Comparison of ENCODE assay signal across 9 mouse cellular contexts in the genomic region with DNA sequence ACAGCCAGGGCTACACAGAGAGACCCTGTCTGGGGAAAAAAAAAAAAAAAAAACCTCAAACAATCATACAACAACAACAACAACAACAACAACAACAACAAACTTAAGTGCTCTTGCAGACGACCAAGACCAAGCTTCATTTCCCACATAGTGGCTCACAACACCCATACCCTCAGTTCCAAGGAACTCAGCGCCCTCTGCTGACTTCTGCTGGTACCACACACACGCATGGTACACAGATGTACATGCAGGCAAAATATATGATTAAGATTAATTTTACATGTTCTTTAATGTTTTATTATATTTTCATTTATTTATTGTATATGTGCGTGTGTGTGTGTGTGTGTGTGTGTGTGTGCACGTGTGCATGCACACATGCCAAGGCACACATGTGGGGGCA. TPM values are rescaled to one million over a fixed set of nuclear protein-coding genes. Genes with fewer than 3 reads are reported as not detected.
DNase-seq lines count a peak whose midpoint lies in the region; ATAC-seq and TF ChIP-seq lines count a peak whose summit lies in the region.
"Had no signal": no experiment of that assay in that cellular context is flagged by ENCODE, and none has a peak within 500 bp of the region (broad histone marks: within the 10 kb centered on the region; RNA-seq: fewer than 3 reads in every experiment).

No protein-coding gene starts in this region.

- peak; percentile 74 for DNase-seq in hindbrain, postnatal 0 days (ENCODE audit: low spot score)
- DNase-seq in hindbrain, embryonic 14.5 days (ENCODE audit: low spot score) = no peak
- DNase-seq in 3T3-L1 (ENCODE audit: low read depth, low spot score) = peak; percentile 55
- peak; percentile 51 for DNase-seq in embryonic facial prominence, embryonic 11.5 days (ENCODE audit: low spot score)
- DNase-seq in spleen, postnatal 10 days (ENCODE audit: low spot score in 2 of 2) = peak; percentile 38 to 80
- DNase-seq in MN1 (ENCODE audit: low spot score) = no peak
- no peak for DNase-seq in right cerebral cortex, adult 18-20 months

- WGBS in hindbrain, postnatal 0 days = 77% methylated on average over 5 of the region's 5 CpGs
- 79% methylated on average over 5 of the region's 5 CpGs for WGBS in hindbrain, embryonic 14.5 days
- WGBS in embryonic facial prominence, embryonic 11.5 days = 75% methylated on average over 5 of the region's 5 CpGs

- no peak overlapping the region for H3K4me2 ChIP-seq in hindbrain, postnatal 0 days (ENCODE audit: low read depth, low read length)
- H3K4me2 ChIP-seq in hindbrain, embryonic 14.5 days (replicated peaks) = no peak overlapping the region
- H3K4me2 ChIP-seq in embryonic facial prominence, embryonic 11.5 days (ENCODE audit: low read depth, low read length) = no peak overlapping the region
- H3K4me2 ChIP-seq: liver, embryonic 15.5 days had no signal

- H3K9me3 ChIP-seq in hindbrain, postnatal 0 days (ENCODE audit: low read length) = no peaks in the 10 kb centered on the region
- H3K9me3 ChIP-seq in hindbrain, embryonic 14.5 days (ENCODE audit: control insufficient read depth, low read length) = no peaks in the 10 kb centered on the region
- no peaks in the 10 kb centered on the region for H3K9me3 ChIP-seq in embryonic facial prominence, embryonic 11.5 days (replicated peaks; ENCODE audit: control insufficient read depth, low read length)
- H3K9me3 ChIP-seq: liver, embryonic 15.5 days had no signal

- no peaks in the 10 kb centered on the region for H3K79me2 ChIP-seq in C2C12 (ENCODE audit: control insufficient read depth, insufficient read depth)

- peaks cover 13% of the 10 kb centered on the region; the same call in 1 of the 2 replicates for H3K4me1 ChIP-seq in hindbrain, postnatal 0 days (ENCODE audit: insufficient read depth, low read length)
- H3K4me1 ChIP-seq in hindbrain, embryonic 14.5 days (replicated peaks; ENCODE audit: control insufficient read depth, insufficient read depth, low read length) = peaks cover 15% of the 10 kb centered on the region
- no peaks in the 10 kb centered on the region for H3K4me1 ChIP-seq in embryonic facial prominence, embryonic 11.5 days (ENCODE audit: control insufficient read depth, insufficient read depth, low read length)

- peaks cover 6% of the 10 kb centered on the region; the same call in 1 of the 2 replicates for H3K36me3 ChIP-seq in hindbrain, postnatal 0 days (ENCODE audit: insufficient read depth, low read length)
- no peaks in the 10 kb centered on the region; the same call in 1 of the 2 replicates for H3K36me3 ChIP-seq in hindbrain, embryonic 14.5 days (replicated peaks; ENCODE audit: control insufficient read depth, insufficient read depth)
- H3K36me3 ChIP-seq in C2C12 (ENCODE audit: control insufficient read depth, insufficient read depth) = no peaks in the 10 kb centered on the region
- H3K36me3 ChIP-seq in embryonic facial prominence, embryonic 11.5 days (replicated peaks; ENCODE audit: control insufficient read depth, insufficient read depth, low read depth, low read length) = no peaks in the 10 kb centered on the region

- TF ChIP-seq CTCF in hindbrain, postnatal 0 days (IDR thresholded peaks at IDR 0.05; ENCODE audit: low read depth) = peak; percentile 77
- peak; percentile 29 for TF ChIP-seq CTCF in C2C12 (IDR thresholded peaks at IDR 0.05; ENCODE audit: control insufficient read depth, insufficient read depth, insufficient read length)

- no peaks in the 10 kb centered on the region for H3K79me3 ChIP-seq in C2C12 (ENCODE audit: low read depth)

- no peak overlapping the region for H3ac ChIP-seq in C2C12 (ENCODE audit: control insufficient read depth, insufficient read length, low read depth)

- no peak overlapping the region for H3K27ac ChIP-seq in hindbrain, postnatal 0 days
- H3K27ac ChIP-seq in hindbrain, embryonic 14.5 days = no peak overlapping the region
- no peak overlapping the region for H3K27ac ChIP-seq in embryonic facial prominence, embryonic 11.5 days (replicated peaks; ENCODE audit: low read depth, low read length)
- H3K27ac ChIP-seq: liver, embryonic 15.5 days had no signal

- H3K4me3 ChIP-seq in hindbrain, postnatal 0 days (ENCODE audit: low read length) = no peak overlapping the region
- no peak overlapping the region for H3K4me3 ChIP-seq in hindbrain, embryonic 14.5 days (replicated peaks; ENCODE audit: low read length)
- H3K4me3 ChIP-seq in C2C12 (ENCODE audit: insufficient read depth, poor library complexity, severe bottlenecking) = no peak overlapping the region
- H3K4me3 ChIP-seq in embryonic facial prominence, embryonic 11.5 days (ENCODE audit: low read depth, low read length) = no peak overlapping the region
- H3K4me3 ChIP-seq: liver, embryonic 15.5 days had no signal

- H3K27me3 ChIP-seq in hindbrain, postnatal 0 days (ENCODE audit: insufficient read depth, low read length) = no peaks in the 10 kb centered on the region
- no peaks in the 10 kb centered on the region for H3K27me3 ChIP-seq in hindbrain, embryonic 14.5 days (ENCODE audit: control insufficient read depth, insufficient read depth, low read length)
- peaks cover 8% of the 10 kb centered on the region for H3K27me3 ChIP-seq in C2C12 (ENCODE audit: control insufficient read depth, insufficient read depth, insufficient read length)
- H3K27me3 ChIP-seq in embryonic facial prominence, embryonic 11.5 days (ENCODE audit: control insufficient read depth, insufficient read depth, low read length) = no peaks in the 10 kb centered on the region
- H3K27me3 ChIP-seq: liver, embryonic 15.5 days had no signal

- H3K9ac ChIP-seq in hindbrain, postnatal 0 days (replicated peaks; ENCODE audit: low read length) = no peak overlapping the region
- no peak overlapping the region for H3K9ac ChIP-seq in hindbrain, embryonic 14.5 days
- H3K9ac ChIP-seq in embryonic facial prominence, embryonic 11.5 days (replicated peaks; ENCODE audit: low read length) = no peak overlapping the region
- H3K9ac ChIP-seq: liver, embryonic 15.5 days had no signal

- ATAC-seq in hindbrain, postnatal 0 days = no peak
- no peak for ATAC-seq in hindbrain, embryonic 14.5 days (ENCODE audit: low FRiP score)
- no peak for ATAC-seq in embryonic facial prominence, embryonic 11.5 days (replicated peaks; ENCODE audit: insufficient number of reproducible peaks, low FRiP score, low TSS enrichment, low read depth)

TF ChIP-seq in C2C12, 6 proteins besides CTCF, POLR2A, EP300 and RAD21:
- TF ChIP-seq CEBPB (IDR thresholded peaks at IDR 0.05; ENCODE audit: low read depth) = no peak

RNA-seq across cellular contexts. Expression of gene E2f1, which starts 16.7 kb away (rescaled TPM):
- 6.3 and 6.7 TPM in 2 replicates for total RNA-seq in hindbrain, postnatal 0 days (2014; rRNA removed)
- polyA plus RNA-seq in hindbrain, postnatal 0 days (2015; fragmentation: Nextera tagmentation; extraction: Ambion mirVana) = 8.4 and 8.7 TPM in 2 replicates
- 2.2 and 2.4 TPM in 2 replicates for polyA plus RNA-seq in hindbrain, embryonic 14.5 days (2014; fragmentation: Nextera tagmentation; extraction: Ambion mirVana)
- polyA plus RNA-seq in C2C12 (2012; fragmentation: generic; extraction: Trizol) = 33.3 TPM
- polyA plus RNA-seq in embryonic facial prominence, embryonic 11.5 days (2014; fragmentation: Nextera tagmentation; extraction: Ambion mirVana) = 7.2 and 8.6 TPM in 2 replicates

RNA-seq across cellular contexts. Expression of gene Pxmp4, which starts 17.1 kb away (rescaled TPM):
- total RNA-seq in hindbrain, postnatal 0 days (2014; rRNA removed) = 24.8 and 31.1 TPM in 2 replicates
- 21.9 and 24.1 TPM in 2 replicates for polyA plus RNA-seq in hindbrain, postnatal 0 days (2015; fragmentation: Nextera tagmentation; extraction: Ambion mirVana)
- polyA plus RNA-seq in hindbrain, embryonic 14.5 days (2014; fragmentation: Nextera tagmentation; extraction: Ambion mirVana) = 17.3 and 18.5 TPM in 2 replicates
- polyA plus RNA-seq in C2C12 (2012; fragmentation: generic; extraction: Trizol) = 6.4 TPM
- polyA plus RNA-seq in embryonic facial prominence, embryonic 11.5 days (2014; fragmentation: Nextera tagmentation; extraction: Ambion mirVana) = 13.6 and 15.8 TPM in 2 replicates

RNA-seq across cellular contexts. Expression of gene Zfp341, which starts 26.7 kb away (rescaled TPM):
- total RNA-seq in hindbrain, postnatal 0 days (2014; rRNA removed) = 7.0 and 8.5 TPM in 2 replicates
- 1.5 and 1.6 TPM in 2 replicates for polyA plus RNA-seq in hindbrain, postnatal 0 days (2015; fragmentation: Nextera tagmentation; extraction: Ambion mirVana)
- 2.0 and 2.4 TPM in 2 replicates for polyA plus RNA-seq in hindbrain, embryonic 14.5 days (2014; fragmentation: Nextera tagmentation; extraction: Ambion mirVana)
- polyA plus RNA-seq in C2C12 (2012; fragmentation: generic; extraction: Trizol) = 2.6 TPM
- polyA plus RNA-seq in embryonic facial prominence, embryonic 11.5 days (2014; fragmentation: Nextera tagmentation; extraction: Ambion mirVana) = 0.60 and 1.1 TPM in 2 replicates

RNA-seq across cellular contexts. Expression of gene 4930519P11Rik, which starts 26.8 kb away (rescaled TPM):
- not detected in 2 replicates for total RNA-seq in hindbrain, postnatal 0 days (2014; rRNA removed)
- polyA plus RNA-seq in hindbrain, postnatal 0 days (2015; fragmentation: Nextera tagmentation; extraction: Ambion mirVana) = 0.54 TPM in 1 of 2 replicates, not detected in the other
- polyA plus RNA-seq in hindbrain, embryonic 14.5 days (2014; fragmentation: Nextera tagmentation; extraction: Ambion mirVana) = 0.47 and 0.59 TPM in 2 replicates
- 0.08 TPM for polyA plus RNA-seq in C2C12 (2012; fragmentation: generic; extraction: Trizol)
- polyA plus RNA-seq in embryonic facial prominence, embryonic 11.5 days (2014; fragmentation: Nextera tagmentation; extraction: Ambion mirVana) = not detected in 2 replicates
- polyA plus RNA-seq: liver, embryonic 15.5 days had no signal

RNA-seq across cellular contexts. Expression of gene Necab3, which starts 27.7 kb away (rescaled TPM):
- total RNA-seq in hindbrain, postnatal 0 days (2014; rRNA removed) = 35.1 and 52.2 TPM in 2 replicates
- polyA plus RNA-seq in hindbrain, postnatal 0 days (2015; fragmentation: Nextera tagmentation; extraction: Ambion mirVana) = 22.9 and 27.0 TPM in 2 replicates
- 13.6 and 15.2 TPM in 2 replicates for polyA plus RNA-seq in hindbrain, embryonic 14.5 days (2014; fragmentation: Nextera tagmentation; extraction: Ambion mirVana)
- polyA plus RNA-seq in C2C12 (2012; fragmentation: generic; extraction: Trizol) = 0.46 TPM
- polyA plus RNA-seq in embryonic facial prominence, embryonic 11.5 days (2014; fragmentation: Nextera tagmentation; extraction: Ambion mirVana) = 1.7 and 2.2 TPM in 2 replicates

Comparison
In these comparisons a context has a peak if more than half of its experiments do, and no peak if none do; other contexts are left out.
1. DNase-seq: peak in hindbrain, postnatal 0 days (single experiment), 3T3-L1 (single experiment), embryonic facial prominence, embryonic 11.5 days (single experiment) and spleen, postnatal 10 days (2 of 2); none in hindbrain, embryonic 14.5 days (single experiment), MN1 (single experiment) and right cerebral cortex, adult 18-20 months (single experiment).